Mouse (Mus musculus) intestine, postnatal 0 days (tissue): Measurements from ENCODE around the gene Setd5. TPM values are rescaled to one million over a fixed set of nuclear protein-coding genes. Genes with fewer than 3 reads are reported as not detected.

ENCODE experiments used
- ATAC-seq: fragments of 200-750 bp; cut with Nextera tagmentation; 2 replicates; pipeline ENCODE4 v1.8.0; 2017; ENCODE audit warnings: mild to moderate bottlenecking, moderate TSS enrichment, moderate library complexity
- H3K27ac ChIP-seq: fragments of 300-500 bp; sonication (generic); 2 replicates; pipeline ENCODE4 v1.5.1; 2014; ENCODE audit warnings: mild to moderate bottlenecking, low read depth, low read length, moderate library complexity
- H3K27me3 ChIP-seq: fragments of 300-500 bp; sonication (generic); replicated peaks from 2 replicates; pipeline ENCODE4 v1.6.1; 2014; ENCODE audit warnings: low read length, mixed read lengths; ENCODE audit not compliant: control insufficient read depth, insufficient read depth
- H3K36me3 ChIP-seq: fragments of 300-500 bp; sonication (generic); 2 replicates; pipeline ENCODE4 v1.6.1; 2014; ENCODE audit warnings: mild to moderate bottlenecking, moderate library complexity; ENCODE audit not compliant: control insufficient read depth, insufficient read depth
- H3K4me1 ChIP-seq: fragments of 300-500 bp; sonication (generic); replicated peaks from 2 replicates; pipeline ENCODE4 v1.6.1; 2014; ENCODE audit warnings: antibody characterized with exemption, low read length, mixed read lengths; ENCODE audit not compliant: control insufficient read depth, insufficient read depth
- H3K4me2 ChIP-seq: fragments of 300-500 bp; sonication (generic); replicated peaks from 2 replicates; pipeline ENCODE4 v1.6.1; 2014; ENCODE audit warnings: low read depth, mild to moderate bottlenecking, moderate library complexity
- H3K4me3 ChIP-seq: fragments of 300-500 bp; sonication (generic); 2 replicates; pipeline ENCODE4 v1.5.1; 2014; ENCODE audit warnings: low read depth, low read length
- H3K9ac ChIP-seq: fragments of 300-500 bp; sonication (generic); 2 replicates; pipeline ENCODE4 v1.6.1; 2014; ENCODE audit warnings: mild to moderate bottlenecking, low read depth, low read length
- H3K9me3 ChIP-seq: fragments of 300-500 bp; sonication (generic); 2 replicates; pipeline ENCODE4 v1.6.1; 2016; ENCODE audit warnings: mixed run types; ENCODE audit not compliant: control insufficient read depth
- CTCF ChIP-seq: sonication (generic); IDR thresholded peaks from 2 replicates; pipeline ENCODE4 v1.5.1; 2016; ENCODE audit warnings: low read depth, mild to moderate bottlenecking, control low read depth, antibody characterized with exemption, moderate library complexity
- WGBS: fragments of 180-500 bp; shearing (Covaris S2); extraction: QIAGEN DNeasy Blood & Tissue Kit; methylation state at CpG from one replicate; pipeline ENCODE4 v1.1.7; 2014; 5-methylcytosine and 5-hydroxymethylcytosine counted together
- polyA plus RNA-seq: library from polyadenylated mRNA; unstranded; fragments of >200 nt; fragmentation: Nextera tagmentation; extraction: Ambion mirVana; gene quantifications from 2 replicates; pipeline ENCODE4 v1.2.1, GENCODE M21; 2015

The Setd5 gene
- polyA plus RNA-seq, 1 experiment from 2014 or later: 32.2 TPM

- 25% methylated on average over 14 of the region's 14 CpGs for WGBS
Observed at GRCm38 (mm10) chr6:113178286-113179194, 101.4 kb downstream of the Setd5 start.

GRCm38 (mm10) chr6:113179195-113179733, 102.1 kb downstream of the Setd5 start:
- no peak overlapping the region for H3K9ac ChIP-seq
- H3K36me3 ChIP-seq: no peaks in the 10 kb centered on the region
- WGBS: 49% methylated on average over 4 of the region's 4 CpGs

More at GRCm38 (mm10) chr6:113178286-113179194, 101.4 kb downstream of the Setd5 start:
- Histone ChIP-seq H3K9me3 (no peaks in the 10 kb centered on the region), H3K36me3 (no peaks in the 10 kb centered on the region), H3K4me1 (no peaks in the 10 kb centered on the region), H3K27ac (no peak overlapping the region), H3K9ac (no peak overlapping the region), H3K27me3 (no peaks in the 10 kb centered on the region), H3K4me3 (no peak overlapping the region), H3K4me2 (no peak overlapping the region)
- no peak for TF ChIP-seq CTCF
- ATAC-seq: no peak

GRCm38 (mm10) chr6:113184163-113184562, 107.0 kb downstream of the Setd5 start:
- Histone ChIP-seq H3K36me3 (no peaks in the 10 kb centered on the region), H3K4me1 (no peaks in the 10 kb centered on the region), H3K9me3 (no peaks in the 10 kb centered on the region), H3K27ac (no peak overlapping the region), H3K27me3 (no peaks in the 10 kb centered on the region), H3K4me2 (no peak overlapping the region), H3K4me3 (no peak overlapping the region), H3K9ac (no peak overlapping the region)
- no peak for TF ChIP-seq CTCF
- 63% methylated on average over 9 of the region's 9 CpGs for WGBS
- no peak for ATAC-seq

More at GRCm38 (mm10) chr6:113179195-113179733, 102.1 kb downstream of the Setd5 start:
- Histone ChIP-seq H3K4me2 (no peak overlapping the region), H3K9me3 (no peaks in the 10 kb centered on the region), H3K27ac (no peak overlapping the region), H3K4me3 (no peak overlapping the region), H3K4me1 (no peaks in the 10 kb centered on the region), H3K27me3 (no peaks in the 10 kb centered on the region)
- no peak for TF ChIP-seq CTCF
- ATAC-seq: no peak

- no peak for ATAC-seq
- no peaks in the 10 kb centered on the region for H3K9me3 ChIP-seq
- H3K9ac ChIP-seq: no peak overlapping the region
- H3K4me1 ChIP-seq: no peaks in the 10 kb centered on the region
- WGBS: 75% methylated on average over 21 of the region's 21 CpGs
- H3K4me2 ChIP-seq: no peak overlapping the region
- no peak overlapping the region for H3K27ac ChIP-seq
- H3K36me3 ChIP-seq: no peaks in the 10 kb centered on the region
- H3K4me3 ChIP-seq: no peak overlapping the region
- no peak for TF ChIP-seq CTCF
- no peaks in the 10 kb centered on the region for H3K27me3 ChIP-seq
Observed at GRCm38 (mm10) chr6:113184866-113185525, 107.8 kb downstream of the Setd5 start.

- Histone ChIP-seq H3K27me3 (peaks cover 27% of the 10 kb centered on the region), H3K4me3 (no peak overlapping the region), H3K27ac (no peak overlapping the region), H3K9me3 (no peaks in the 10 kb centered on the region), H3K4me2 (peak overlapping the region; percentile 78), H3K4me1 (no peaks in the 10 kb centered on the region), H3K36me3 (no peaks in the 10 kb centered on the region), H3K9ac (no peak overlapping the region)
- no peak for TF ChIP-seq CTCF
- ATAC-seq: no peak
- 4% methylated on average over 46 of the region's 46 CpGs for WGBS
Observed at GRCm38 (mm10) chr6:113193765-113194460, 116.7 kb downstream of the Setd5 start.

GRCm38 (mm10) chr6:113194517-113194840, 117.3 kb downstream of the Setd5 start:
- TF ChIP-seq CTCF: no peak
- Histone ChIP-seq H3K4me1 (no peaks in the 10 kb centered on the region), H3K4me3 (peak overlapping the region; percentile 48), H3K4me2 (peak overlapping the region; percentile 78), H3K27ac (no peak overlapping the region), H3K27me3 (peaks cover 27% of the 10 kb centered on the region), H3K9me3 (no peaks in the 10 kb centered on the region), H3K36me3 (no peaks in the 10 kb centered on the region), H3K9ac (no peak overlapping the region)
- WGBS: 8% methylated on average over 5 of the region's 5 CpGs
- ATAC-seq: no peak
